Mouse (Mus musculus): ENCODE results near the gene Foxk2. TPM values are rescaled to one million over a fixed set of nuclear protein-coding genes. Genes with fewer than 3 reads are reported as not detected.

Gene Foxk2
- polyA plus RNA-seq, 1 experiment from 2014 or later = 3.4 TPM

DNA sequence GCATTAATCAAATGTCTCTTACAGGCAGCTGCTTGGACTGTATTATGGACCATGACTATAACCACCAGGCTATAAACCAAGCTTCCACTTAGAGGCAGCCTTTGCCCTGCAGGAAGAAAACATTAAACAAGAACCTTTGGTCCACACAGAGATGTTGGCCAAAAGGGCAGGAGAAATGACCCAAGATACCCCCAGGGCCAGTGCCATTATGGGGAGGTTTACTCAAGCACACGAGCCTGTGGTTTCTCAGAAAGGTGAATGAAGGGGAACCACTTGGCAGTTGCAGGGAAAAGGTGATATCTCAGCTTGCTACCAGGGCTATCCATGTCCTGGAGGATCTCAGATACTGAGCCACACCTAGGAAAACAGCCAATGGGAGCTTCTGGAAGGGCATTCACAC is 66.2 kb downstream of the Foxk2 start:
- ATAC-seq (ENCODE audit: low FRiP score, low TSS enrichment) (peak; percentile 30; the same call in 1 of the 2 replicates), DNase-seq (ENCODE audit: low spot score) (peak; percentile 33)
- H3K4me1 ChIP-seq (replicated peaks; ENCODE audit: control insufficient read depth, insufficient read depth) = no peaks in the 10 kb centered on the region
- no peak overlapping the region for H3K4me3 ChIP-seq (ENCODE audit: low read depth, low read length)
- H3K36me3 ChIP-seq (ENCODE audit: control insufficient read depth, insufficient read depth, low read length) = peaks cover 15% of the 10 kb centered on the region
- no peak overlapping the region for H3K27ac ChIP-seq (replicated peaks)
- TF ChIP-seq EP300 (optimal IDR thresholded peaks at IDR 0.05) (no peak), CTCF (IDR thresholded peaks at IDR 0.05; ENCODE audit: low read depth) (no peak)
- no peak overlapping the region for H3K9ac ChIP-seq (ENCODE audit: low read length)
- H3K27me3 ChIP-seq (ENCODE audit: control insufficient read depth, insufficient read depth, low read length) = no peaks in the 10 kb centered on the region
- no peaks in the 10 kb centered on the region for H3K9me3 ChIP-seq (ENCODE audit: control insufficient read depth, low read length)
- WGBS = 36% methylated on average over 1 of the region's 1 CpGs
- H3K4me2 ChIP-seq (replicated peaks; ENCODE audit: low read depth) = no peak overlapping the region

DNA sequence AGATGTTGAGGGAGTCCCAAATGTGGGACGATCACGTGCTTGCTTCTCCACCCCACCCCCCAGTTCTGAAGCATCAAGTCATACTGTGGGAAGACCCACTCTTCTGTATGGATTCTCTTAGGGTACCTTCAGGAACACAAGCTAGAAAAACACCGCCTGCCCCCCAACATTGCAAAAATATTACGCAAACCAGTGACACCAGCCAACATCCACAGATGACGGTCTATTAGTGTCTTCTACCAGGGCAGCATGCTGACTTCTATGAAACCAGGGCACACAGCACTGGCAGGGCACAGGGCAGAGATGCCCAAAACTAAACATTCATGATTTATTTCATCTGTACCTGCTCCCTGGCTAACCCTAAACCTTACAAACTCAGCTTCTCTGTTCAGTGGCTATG is 66.9 kb downstream of the Foxk2 start:
- Histone ChIP-seq H3K9ac (ENCODE audit: low read length) (no peak overlapping the region), H3K27ac (replicated peaks) (no peak overlapping the region), H3K27me3 (ENCODE audit: control insufficient read depth, insufficient read depth, low read length) (no peaks in the 10 kb centered on the region), H3K36me3 (ENCODE audit: control insufficient read depth, insufficient read depth, low read length) (peaks cover 15% of the 10 kb centered on the region), H3K4me1 (replicated peaks; ENCODE audit: control insufficient read depth, insufficient read depth) (no peaks in the 10 kb centered on the region), H3K4me2 (replicated peaks; ENCODE audit: low read depth) (no peak overlapping the region), H3K4me3 (ENCODE audit: low read depth, low read length) (no peak overlapping the region), H3K9me3 (ENCODE audit: control insufficient read depth, low read length) (no peaks in the 10 kb centered on the region)
- TF ChIP-seq EP300 (optimal IDR thresholded peaks at IDR 0.05) = no peak
- TF ChIP-seq CTCF (IDR thresholded peaks at IDR 0.05; ENCODE audit: low read depth) = no peak
- 95% methylated on average over 5 of the region's 5 CpGs for WGBS
- ATAC-seq (ENCODE audit: low FRiP score, low TSS enrichment) (no peak), DNase-seq (ENCODE audit: low spot score) (no peak)

DNA sequence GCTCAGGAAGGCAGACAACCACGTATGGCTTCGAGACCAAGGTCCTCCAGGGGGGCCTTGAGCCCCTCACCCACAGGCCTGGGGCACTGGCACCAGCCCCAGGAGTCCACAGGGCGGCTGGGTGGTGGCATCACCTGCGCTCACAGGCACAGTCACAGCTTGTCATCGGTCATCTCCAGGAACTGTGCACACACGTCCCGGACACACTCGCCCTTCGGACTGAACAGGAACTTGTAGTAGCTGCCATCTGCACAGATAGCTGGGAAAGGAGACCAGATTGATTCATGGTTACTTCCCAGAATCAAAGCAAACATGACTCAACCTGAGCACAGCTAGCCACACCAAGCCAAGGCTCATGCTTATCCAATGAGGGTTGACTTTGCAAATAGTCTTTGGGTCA is 68.4 kb downstream of the Foxk2 start:
- Histone ChIP-seq H3K4me3 (ENCODE audit: low read depth, low read length) (no peak overlapping the region), H3K36me3 (ENCODE audit: control insufficient read depth, insufficient read depth, low read length) (peaks cover 15% of the 10 kb centered on the region), H3K9me3 (ENCODE audit: control insufficient read depth, low read length) (no peaks in the 10 kb centered on the region), H3K27ac (replicated peaks) (no peak overlapping the region), H3K9ac (ENCODE audit: low read length) (no peak overlapping the region), H3K27me3 (ENCODE audit: control insufficient read depth, insufficient read depth, low read length) (no peaks in the 10 kb centered on the region), H3K4me2 (replicated peaks; ENCODE audit: low read depth) (no peak overlapping the region), H3K4me1 (replicated peaks; ENCODE audit: control insufficient read depth, insufficient read depth) (no peaks in the 10 kb centered on the region)
- ATAC-seq (ENCODE audit: low FRiP score, low TSS enrichment) = peak; percentile 53; the same call in 1 of the 2 replicates
- 96% methylated on average over 9 of the region's 9 CpGs for WGBS
- no peak for DNase-seq (ENCODE audit: low spot score)
- TF ChIP-seq CTCF (IDR thresholded peaks at IDR 0.05; ENCODE audit: low read depth) (no peak), EP300 (optimal IDR thresholded peaks at IDR 0.05) (no peak)

DNA sequence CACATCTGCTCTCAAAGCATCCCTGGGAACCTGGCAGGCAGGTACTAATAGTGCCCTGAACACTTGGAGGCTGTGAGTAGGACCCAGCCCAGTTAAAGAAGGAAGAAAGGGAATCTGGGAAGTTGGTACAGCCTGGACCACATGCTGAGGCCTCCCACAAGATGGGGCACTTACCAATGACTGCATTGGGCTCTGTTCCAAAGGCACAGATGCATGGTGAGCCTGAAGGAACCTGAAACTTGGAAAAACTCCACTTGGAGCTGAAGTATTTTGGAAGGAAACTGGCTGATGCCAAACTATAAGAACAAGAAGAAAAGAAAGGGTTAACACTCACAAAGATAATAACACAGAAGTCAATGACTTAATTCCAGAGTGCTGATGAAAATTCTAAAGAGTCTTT is 68.8 kb downstream of the Foxk2 start:
- H3K27ac ChIP-seq (replicated peaks) = no peak overlapping the region
- TF ChIP-seq CTCF (IDR thresholded peaks at IDR 0.05; ENCODE audit: low read depth) (no peak), EP300 (optimal IDR thresholded peaks at IDR 0.05) (no peak)
- ATAC-seq (ENCODE audit: low FRiP score, low TSS enrichment) = no peak
- DNase-seq (ENCODE audit: low spot score) = no peak
- no peak overlapping the region for H3K9ac ChIP-seq (ENCODE audit: low read length)
- no peaks in the 10 kb centered on the region for H3K4me1 ChIP-seq (replicated peaks; ENCODE audit: control insufficient read depth, insufficient read depth)
- H3K4me3 ChIP-seq (ENCODE audit: low read depth, low read length) = no peak overlapping the region
- H3K4me2 ChIP-seq (replicated peaks; ENCODE audit: low read depth) = no peak overlapping the region
- H3K9me3 ChIP-seq (ENCODE audit: control insufficient read depth, low read length) = no peaks in the 10 kb centered on the region
- no peaks in the 10 kb centered on the region for H3K27me3 ChIP-seq (ENCODE audit: control insufficient read depth, insufficient read depth, low read length)
- H3K36me3 ChIP-seq (ENCODE audit: control insufficient read depth, insufficient read depth, low read length) = peaks cover 15% of the 10 kb centered on the region

DNA sequence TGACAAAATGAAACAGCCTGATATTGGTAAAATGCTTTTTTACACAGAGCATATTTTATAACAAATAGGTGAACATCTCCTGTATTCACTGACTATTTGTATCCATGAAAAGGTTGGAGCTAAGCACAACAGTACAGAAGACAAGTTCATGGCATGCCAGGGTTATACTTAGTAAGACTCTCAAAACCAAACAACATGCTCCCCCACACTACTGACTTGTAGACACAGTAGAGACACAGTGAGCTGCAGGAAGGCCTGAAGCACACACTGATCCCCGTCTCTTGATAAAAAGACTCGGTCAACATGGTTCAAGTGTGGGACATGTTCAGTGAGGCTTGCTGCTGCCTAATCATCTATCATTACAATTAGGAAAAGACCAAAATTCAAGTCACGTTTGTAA is 71.9 kb downstream of the Foxk2 start:
- Histone ChIP-seq H3K36me3 (ENCODE audit: control insufficient read depth, insufficient read depth, low read length) (peaks cover 21% of the 10 kb centered on the region), H3K4me2 (replicated peaks; ENCODE audit: low read depth) (no peak overlapping the region), H3K27ac (replicated peaks) (no peak overlapping the region), H3K27me3 (ENCODE audit: control insufficient read depth, insufficient read depth, low read length) (no peaks in the 10 kb centered on the region), H3K9ac (ENCODE audit: low read length) (no peak overlapping the region), H3K4me1 (replicated peaks; ENCODE audit: control insufficient read depth, insufficient read depth) (no peaks in the 10 kb centered on the region), H3K9me3 (ENCODE audit: control insufficient read depth, low read length) (no peaks in the 10 kb centered on the region), H3K4me3 (ENCODE audit: low read depth, low read length) (no peak overlapping the region)
- TF ChIP-seq CTCF (IDR thresholded peaks at IDR 0.05; ENCODE audit: low read depth) (no peak), EP300 (optimal IDR thresholded peaks at IDR 0.05) (no peak)
- ATAC-seq (ENCODE audit: low FRiP score, low TSS enrichment) (no peak), DNase-seq (ENCODE audit: low spot score) (no peak)
- 93% methylated on average over 3 of the region's 3 CpGs for WGBS

DNA sequence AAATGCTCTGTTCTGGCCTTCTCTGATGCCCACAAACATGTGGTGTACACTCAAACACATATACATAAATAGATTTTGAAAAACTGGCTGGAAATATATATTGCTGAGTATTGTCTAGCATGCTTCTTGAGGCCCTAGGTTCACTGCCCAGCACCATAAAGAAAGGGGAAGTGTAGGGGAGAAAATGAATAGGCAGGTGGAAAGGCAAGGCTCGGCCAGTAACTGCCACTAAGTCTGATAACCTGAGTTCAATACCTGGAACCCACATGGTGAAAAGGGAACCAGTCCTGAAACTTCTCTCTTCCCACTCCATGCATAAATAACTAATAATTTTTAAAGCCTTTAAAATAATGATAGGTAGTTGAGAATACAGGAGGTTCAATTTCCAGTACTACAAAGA is 79.9 kb downstream of the Foxk2 start:
- ATAC-seq (ENCODE audit: low FRiP score, low TSS enrichment) = no peak
- 89% methylated on average over 1 of the region's 1 CpGs for WGBS

More for the DNA sequence above, 79.9 kb downstream of the Foxk2 start:
- Histone ChIP-seq H3K9ac (ENCODE audit: low read length) (no peak overlapping the region), H3K4me2 (replicated peaks; ENCODE audit: low read depth) (no peak overlapping the region), H3K4me3 (ENCODE audit: low read depth, low read length) (no peak overlapping the region), H3K4me1 (replicated peaks; ENCODE audit: control insufficient read depth, insufficient read depth) (no peaks in the 10 kb centered on the region), H3K36me3 (ENCODE audit: control insufficient read depth, insufficient read depth, low read length) (peaks cover 10% of the 10 kb centered on the region), H3K27me3 (ENCODE audit: control insufficient read depth, insufficient read depth, low read length) (no peaks in the 10 kb centered on the region), H3K27ac (replicated peaks) (no peak overlapping the region), H3K9me3 (ENCODE audit: control insufficient read depth, low read length) (no peaks in the 10 kb centered on the region)
- TF ChIP-seq EP300 (optimal IDR thresholded peaks at IDR 0.05) (no peak), CTCF (IDR thresholded peaks at IDR 0.05; ENCODE audit: low read depth) (no peak)
- DNase-seq (ENCODE audit: low spot score) = no peak

Data from stomach, postnatal 0 days (tissue).